Mouse (Mus musculus) kidney, adult 2 months (tissue): Measurements from ENCODE around the gene Cd34. TPM values are rescaled to one million over a fixed set of nuclear protein-coding genes. Genes with fewer than 3 reads are reported as not detected.

Experiments used
- DNase-seq: peaks from one replicate; pipeline ENCODE4 v3.0.0; 2021
- H3K27ac ChIP-seq: fragments of 200-500 bp; 2 replicates; pipeline ENCODE4 v1.5.1; 2012; ENCODE audit warnings: low read depth, low read length, control low read depth, inconsistent platforms; ENCODE audit not compliant: insufficient read depth
- H3K27me3 ChIP-seq: fragments of 200-500 bp; replicated peaks from 2 replicates; pipeline ENCODE4 v1.6.1; 2012; ENCODE audit warnings: mild to moderate bottlenecking, moderate library complexity, low read length, inconsistent platforms; ENCODE audit not compliant: control insufficient read depth, insufficient read depth
- H3K36me3 ChIP-seq: fragments of 200-500 bp; 2 replicates; pipeline ENCODE4 v1.6.1; 2012; ENCODE audit warnings: mild to moderate bottlenecking, moderate library complexity, low read length, inconsistent platforms; ENCODE audit not compliant: control insufficient read depth, insufficient read depth
- H3K4me1 ChIP-seq: fragments of 200-500 bp; 2 replicates; pipeline ENCODE4 v1.6.1; 2011; ENCODE audit warnings: low read length; ENCODE audit not compliant: control insufficient read depth, insufficient read depth
- H3K4me3 ChIP-seq: fragments of 200-500 bp; 2 replicates; pipeline ENCODE4 v1.5.1; 2011; ENCODE audit warnings: mild to moderate bottlenecking, low read depth, low read length, control low read depth; ENCODE audit not compliant: insufficient read depth
- CTCF ChIP-seq: fragments of 200-500 bp; conservative IDR thresholded peaks from 2 replicates; pipeline ENCODE4 v1.5.1; 2011; ENCODE audit warnings: low read depth, mild to moderate bottlenecking, control low read depth, low read length, moderate library complexity, mixed read lengths; ENCODE audit not compliant: insufficient read depth, insufficient read length
- POLR2A ChIP-seq: fragments of 200-500 bp; IDR thresholded peaks from one replicate; pipeline ENCODE4 v1.6.1; 2011; ENCODE audit warnings: low read depth, low read length, control low read depth
- WGBS: fragments of 180-500 bp; shearing (Covaris S2); methylation state at CpG from one replicate; pipeline ENCODE4 v1.1.7; 2018; 5-methylcytosine and 5-hydroxymethylcytosine counted together
- polyA plus RNA-seq: library from polyadenylated mRNA; depleted of rRNA; stranded (reverse); fragments of >200 nt; gene quantifications from 2 replicates; pipeline ENCODE4 v1.2.3, GENCODE M21; 2012

Gene Cd34
- polyA plus RNA-seq, 1 experiment, result 37.5 TPM

GRCm38 (mm10) chr1:194927887-194928286 lies 10.7 kb upstream of the Cd34 start:
- 0 out of 2 replicates have a peak, but pooled peaks cover 2% of the 10 kb centered on the region for H3K4me1 ChIP-seq

DNA sequence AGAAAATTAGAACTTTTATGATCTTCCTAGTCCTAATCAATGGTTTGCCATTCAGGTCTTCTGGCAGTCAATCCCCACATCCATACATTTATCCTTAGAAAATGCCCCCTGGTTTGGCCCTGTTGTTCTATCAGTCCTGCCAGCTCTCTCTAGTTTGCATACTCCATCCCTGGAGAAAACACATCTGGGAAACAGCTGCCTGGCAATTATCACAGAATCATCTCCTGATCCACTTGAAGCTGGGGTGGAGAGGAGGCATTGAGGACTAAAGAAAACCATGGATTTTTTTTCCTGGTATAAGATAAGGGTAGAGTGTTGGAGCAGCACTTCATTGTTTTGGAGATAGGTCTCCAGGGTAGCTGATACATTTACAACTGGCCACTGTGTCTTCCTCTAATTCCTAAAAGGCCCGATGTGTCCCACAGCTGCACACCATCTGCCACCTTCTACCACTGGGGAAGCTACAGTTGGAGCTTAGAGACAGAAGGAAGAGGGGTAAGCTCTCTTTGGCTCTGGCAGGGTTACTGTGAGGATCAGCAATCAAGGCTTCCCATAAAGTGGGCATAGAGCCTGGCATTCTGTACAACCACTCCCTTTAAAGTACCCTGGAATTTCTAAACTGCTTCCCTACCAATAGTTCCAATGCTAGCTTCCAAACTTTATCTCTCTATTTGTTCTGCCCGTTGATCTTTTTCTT lies 9.2 kb upstream of the Cd34 start:
- no peak overlapping the region for H3K27ac ChIP-seq
- DNase-seq, result no peak
- WGBS, result 71% methylated on average over 2 of the region's 2 CpGs
- H3K36me3 ChIP-seq, result no peaks in the 10 kb centered on the region
- H3K4me1 ChIP-seq, result 0 out of 2 replicates have a peak, but pooled peaks cover 2% of the 10 kb centered on the region
- no peaks in the 10 kb centered on the region for H3K27me3 ChIP-seq
- TF ChIP-seq CTCF (no peak), POLR2A (no peak)
- no peak overlapping the region for H3K4me3 ChIP-seq

More at GRCm38 (mm10) chr1:194927887-194928286, 10.7 kb upstream of the Cd34 start:
- H3K27ac ChIP-seq, result no peak overlapping the region
- no peaks in the 10 kb centered on the region for H3K27me3 ChIP-seq
- TF ChIP-seq POLR2A, result no peak
- TF ChIP-seq CTCF, result no peak
- DNase-seq, result peak; percentile 61
- no peak overlapping the region for H3K4me3 ChIP-seq
- 62% methylated on average over 3 of the region's 3 CpGs for WGBS
- H3K36me3 ChIP-seq, result no peaks in the 10 kb centered on the region

DNA sequence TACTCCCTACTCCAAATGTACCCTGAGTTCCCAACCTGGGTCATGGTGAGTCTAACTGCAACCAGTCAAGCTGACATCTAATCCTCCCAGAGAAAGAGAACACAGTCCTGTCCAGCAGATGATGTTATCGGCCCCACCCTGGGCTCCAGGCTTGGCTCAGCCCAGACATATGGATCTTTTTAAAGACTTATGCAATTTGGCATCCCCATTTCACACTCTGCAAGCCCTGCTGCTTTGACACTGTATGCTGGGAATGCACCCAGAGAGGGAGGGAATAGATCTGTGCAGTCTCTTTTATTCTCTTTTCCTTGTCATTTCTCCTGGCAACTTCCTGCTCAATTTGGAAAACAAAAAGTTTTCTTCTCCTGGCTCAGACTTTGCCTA lies 8.7 kb upstream of the Cd34 start:
- Histone ChIP-seq H3K27ac (no peak overlapping the region), H3K36me3 (no peaks in the 10 kb centered on the region), H3K4me3 (no peak overlapping the region), H3K27me3 (no peaks in the 10 kb centered on the region), H3K4me1 (0 out of 2 replicates have a peak, but pooled peaks cover 2% of the 10 kb centered on the region)
- no peak for DNase-seq
- 43% methylated on average over 1 of the region's 1 CpGs for WGBS
- TF ChIP-seq CTCF (no peak), POLR2A (no peak)

DNA sequence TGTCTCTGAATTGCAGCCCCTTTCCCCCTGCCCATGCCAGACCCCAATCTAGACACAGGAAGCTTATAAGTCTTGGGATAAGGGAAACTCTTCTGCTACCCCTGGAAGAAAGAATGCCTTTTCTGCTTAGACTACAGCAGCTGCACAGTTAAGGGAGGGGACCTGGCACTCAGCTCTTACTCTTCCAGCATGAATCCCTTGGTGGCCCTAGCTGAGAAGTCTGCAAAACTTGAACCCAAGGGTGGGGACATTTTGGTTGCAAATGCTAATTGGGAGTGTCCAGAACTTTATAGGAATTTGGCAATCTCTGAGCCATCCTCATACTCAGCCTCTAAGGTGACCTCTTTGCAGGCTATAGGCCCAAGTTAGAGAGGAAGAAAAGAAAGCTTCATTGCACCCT lies 7.9 kb upstream of the Cd34 start:
- no peak for TF ChIP-seq POLR2A
- no peak overlapping the region for H3K4me3 ChIP-seq
- 0 out of 2 replicates have a peak, but pooled peaks cover 2% of the 10 kb centered on the region for H3K4me1 ChIP-seq
- H3K27me3 ChIP-seq, result no peaks in the 10 kb centered on the region
- H3K36me3 ChIP-seq, result no peaks in the 10 kb centered on the region
- no peak for DNase-seq
- no peak overlapping the region for H3K27ac ChIP-seq

DNA sequence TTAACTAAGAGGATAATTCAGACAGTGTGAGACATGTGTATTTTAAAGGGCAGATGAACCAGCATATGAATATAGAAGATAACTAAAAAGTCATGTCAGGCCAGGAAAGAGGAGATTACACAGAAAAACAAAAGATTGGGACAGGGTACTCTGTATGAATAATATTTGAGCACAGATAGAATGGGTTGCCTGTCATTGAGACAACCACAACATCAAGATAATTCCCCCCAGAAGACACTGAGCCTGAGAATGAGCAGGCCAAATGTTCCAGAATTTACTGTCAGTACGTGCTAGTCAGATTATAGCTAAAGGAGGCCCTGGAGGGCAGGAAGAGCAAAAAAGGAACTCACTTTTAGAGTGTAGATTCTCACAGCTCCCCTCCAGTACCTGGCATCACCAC lies 3.3 kb upstream of the Cd34 start:
- WGBS, result 39% methylated on average over 1 of the region's 1 CpGs

DNA sequence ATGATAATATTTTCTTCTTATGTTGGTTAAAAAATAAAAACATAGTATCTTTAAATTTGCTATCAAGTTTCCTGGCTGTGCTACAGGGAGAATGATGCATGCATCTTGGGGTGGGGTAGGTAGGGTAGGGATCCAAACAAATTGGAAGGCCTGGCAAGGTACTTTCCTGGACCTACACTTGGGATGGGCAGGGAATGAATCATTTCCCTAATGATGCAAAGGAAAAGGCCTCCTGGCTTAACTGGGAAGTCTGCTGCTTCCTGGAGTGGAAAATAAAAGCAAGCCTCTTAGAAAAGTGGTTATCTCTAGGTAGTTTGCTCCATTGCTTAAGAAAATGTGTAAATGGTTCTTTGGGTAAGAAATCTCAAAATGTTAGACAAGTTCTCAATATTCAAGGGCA lies 2.9 kb downstream of the Cd34 start:
- H3K36me3 ChIP-seq, result no peaks in the 10 kb centered on the region
- no peaks in the 10 kb centered on the region for H3K4me1 ChIP-seq
- DNase-seq, result peak; percentile 57
- TF ChIP-seq POLR2A (no peak), CTCF (no peak)
- H3K4me3 ChIP-seq, result no peak overlapping the region
- no peaks in the 10 kb centered on the region; the same call in 1 of the 2 replicates for H3K27me3 ChIP-seq
- no peak overlapping the region for H3K27ac ChIP-seq

More for the DNA sequence above, 3.3 kb upstream of the Cd34 start:
- Histone ChIP-seq H3K36me3 (no peaks in the 10 kb centered on the region), H3K27ac (no peak overlapping the region), H3K4me1 (no peaks in the 10 kb centered on the region), H3K4me3 (no peak overlapping the region), H3K27me3 (no peaks in the 10 kb centered on the region; the same call in 1 of the 2 replicates)
- no peak for DNase-seq
- TF ChIP-seq POLR2A, result no peak

DNA sequence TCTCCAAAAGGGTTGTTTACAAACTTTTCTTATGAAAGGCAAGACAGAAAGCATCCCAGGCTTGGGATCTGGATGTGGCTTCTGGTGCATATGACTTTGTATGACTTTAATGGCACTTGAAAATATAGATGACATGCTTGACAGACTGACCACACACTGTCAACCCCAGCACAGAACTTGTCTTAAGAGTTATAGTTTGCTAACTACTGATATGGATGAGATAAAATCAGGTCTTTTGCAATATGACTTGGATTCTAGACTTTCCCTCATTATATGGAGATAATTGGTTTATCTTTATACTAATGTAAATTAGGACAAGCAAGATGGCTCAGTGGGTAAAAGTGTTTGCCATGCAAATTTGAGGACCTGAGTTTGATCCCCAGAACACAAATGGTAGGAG lies 4.3 kb downstream of the Cd34 start:
- no peak for TF ChIP-seq CTCF
- TF ChIP-seq POLR2A, result no peak
- H3K27ac ChIP-seq, result no peak overlapping the region
- H3K4me3 ChIP-seq, result no peak overlapping the region
- H3K36me3 ChIP-seq, result no peaks in the 10 kb centered on the region
- no peaks in the 10 kb centered on the region; the same call in 1 of the 2 replicates for H3K27me3 ChIP-seq
- no peak for DNase-seq
- H3K4me1 ChIP-seq, result no peaks in the 10 kb centered on the region

- DNase-seq, result peak; percentile 70
- no peaks in the 10 kb centered on the region for H3K36me3 ChIP-seq
- H3K27ac ChIP-seq, result peak overlapping the region; percentile 60
- H3K4me1 ChIP-seq, result no peaks in the 10 kb centered on the region
- no peaks in the 10 kb centered on the region; the same call in 1 of the 2 replicates for H3K27me3 ChIP-seq
- WGBS, result 59% methylated on average over 5 of the region's 5 CpGs
- no peak overlapping the region for H3K4me3 ChIP-seq
- no peak for TF ChIP-seq CTCF
- no peak for TF ChIP-seq POLR2A
Measured at GRCm38 (mm10) chr1:194943485-194943884, 4.9 kb downstream of the Cd34 start.
